Comparison of ENCODE assay signal across 9 mouse cellular contexts in genomic region chr2:143980781-143981398, GRCm38 (mm10). TPM values are rescaled to one million over a fixed set of nuclear protein-coding genes. Genes with fewer than 3 reads are reported as not detected.
A peak's percentile ranks its signal among the peaks of the same experiment; 100 is the strongest.
DNase-seq lines count a peak whose midpoint lies in the region; ATAC-seq lines count a peak whose summit lies in the region.
"Had no signal": no experiment of that assay in that cellular context is flagged by ENCODE, and none has a peak within 500 bp of the region (broad histone marks: within the 10 kb centered on the region; RNA-seq: fewer than 3 reads in every experiment).

No protein-coding gene starts in this region.

- intact Hi-C loops in heart, postnatal 25 days (cut with DNase I), result loop anchor here (2.0 to 5.0 kb wide), 2 partner anchors 112 to 236 kb away; no protein-coding TSS in a partner anchor

- H3K9ac ChIP-seq in forebrain, embryonic 15.5 days (replicated peaks), result no peak overlapping the region
- no peak overlapping the region for H3K9ac ChIP-seq in hindbrain, embryonic 15.5 days

- ATAC-seq in forebrain, embryonic 15.5 days (replicated peaks), result peak; percentile 94
- peak; percentile 92 for ATAC-seq in hindbrain, embryonic 15.5 days (ENCODE audit: low FRiP score, low read depth)

- no peak overlapping the region for H3K4me3 ChIP-seq in forebrain, embryonic 15.5 days
- H3K4me3 ChIP-seq in hindbrain, embryonic 15.5 days, result no peak overlapping the region
- H3K4me3 ChIP-seq: myocyte had no signal

- H3K27me3 ChIP-seq in forebrain, embryonic 15.5 days, result no peaks in the 10 kb centered on the region
- H3K27me3 ChIP-seq in hindbrain, embryonic 15.5 days, result no peaks in the 10 kb centered on the region

- no peaks in the 10 kb centered on the region for H3K4me1 ChIP-seq in forebrain, embryonic 15.5 days
- no peaks in the 10 kb centered on the region for H3K4me1 ChIP-seq in hindbrain, embryonic 15.5 days (replicated peaks)

- WGBS in forebrain, embryonic 15.5 days, result 37% methylated on average over 6 of the region's 6 CpGs
- WGBS in hindbrain, embryonic 15.5 days, result 38% methylated on average over 6 of the region's 6 CpGs

- H3K27ac ChIP-seq in forebrain, embryonic 15.5 days (replicated peaks), result no peak overlapping the region
- H3K27ac ChIP-seq in hindbrain, embryonic 15.5 days (replicated peaks), result no peak overlapping the region

- H3K36me3 ChIP-seq in forebrain, embryonic 15.5 days, result no peaks in the 10 kb centered on the region
- no peaks in the 10 kb centered on the region for H3K36me3 ChIP-seq in hindbrain, embryonic 15.5 days

- H3K4me2 ChIP-seq in forebrain, embryonic 15.5 days (replicated peaks), result no peak overlapping the region
- no peak overlapping the region for H3K4me2 ChIP-seq in hindbrain, embryonic 15.5 days

- no peaks in the 10 kb centered on the region for H3K9me3 ChIP-seq in forebrain, embryonic 15.5 days
- H3K9me3 ChIP-seq in hindbrain, embryonic 15.5 days, result no peaks in the 10 kb centered on the region

- DNase-seq in heart, adult 11 months, result peak; percentile 90
- DNase-seq in heart, postnatal 25 days (ENCODE audit: low spot score), result no peak
- DNase-seq in cerebellum, adult 18-20 months, result peak; percentile 64 to 68
- peak; percentile 52 to 61 for DNase-seq in layer of hippocampus, postnatal 36 days
- DNase-seq in lung, postnatal 36 days, result peak; percentile 78
- DNase-seq in right cerebral cortex, postnatal 10 days (ENCODE audit: low spot score in 2 of 2), result peak; percentile 83 to 86

RNA-seq across cellular contexts. Expression of gene Rrbp1, which starts 30.2 kb away (rescaled TPM):
- total RNA-seq in heart, postnatal 25 days (2021), result 100 to 1,000 TPM; 112 TPM
- polyA plus RNA-seq in forebrain, embryonic 15.5 days (2015; fragmentation: Nextera tagmentation; extraction: Ambion mirVana), result 18.1 and 18.5 TPM in 2 replicates
- 32.3 and 37.5 TPM in 2 replicates for polyA plus RNA-seq in hindbrain, embryonic 15.5 days (2015; fragmentation: Nextera tagmentation; extraction: Ambion mirVana)
- 10 to 100 TPM; 59.0 to 60.4 TPM for total RNA-seq in layer of hippocampus, postnatal 36 days (2021)

RNA-seq across cellular contexts. Expression of gene Banf2, which starts 52.0 kb away (rescaled TPM):
- total RNA-seq in heart, postnatal 25 days (2021), result not detected
- polyA plus RNA-seq in forebrain, embryonic 15.5 days (2015; fragmentation: Nextera tagmentation; extraction: Ambion mirVana), result not detected in 2 replicates
- polyA plus RNA-seq in hindbrain, embryonic 15.5 days (2015; fragmentation: Nextera tagmentation; extraction: Ambion mirVana), result not detected in 2 replicates
- total RNA-seq in layer of hippocampus, postnatal 36 days (2021), result not detected
- polyA plus RNA-seq: myocyte had no signal
